Mouse (Mus musculus) forebrain, embryonic 15.5 days (tissue): ENCODE measurements around the gene Rab7. TPM values are rescaled to one million over a fixed set of nuclear protein-coding genes. Genes with fewer than 3 reads are reported as not detected.

Experiments
- ATAC-seq: fragments of 200-750 bp; cut with Nextera tagmentation; replicated peaks from 2 replicates; pipeline ENCODE4 v1.8.0; 2017; ENCODE audit warnings: mild to moderate bottlenecking, moderate TSS enrichment, moderate library complexity
- H3K27ac ChIP-seq: fragments of 300-500 bp; sonication (generic); replicated peaks from 2 replicates; pipeline ENCODE4 v1.5.1; 2015; ENCODE audit warnings: mild to moderate bottlenecking, inconsistent platforms
- H3K27me3 ChIP-seq: fragments of 300-500 bp; sonication (generic); 2 replicates; pipeline ENCODE4 v1.6.1; 2015; ENCODE audit warnings: inconsistent platforms
- H3K36me3 ChIP-seq: fragments of 300-500 bp; sonication (generic); 2 replicates; pipeline ENCODE4 v1.6.1; 2015; ENCODE audit warnings: mild to moderate bottlenecking, inconsistent platforms
- H3K4me1 ChIP-seq: fragments of 300-500 bp; sonication (generic); 2 replicates; pipeline ENCODE4 v1.6.1; 2015; ENCODE audit warnings: inconsistent platforms
- H3K4me2 ChIP-seq: fragments of 300-500 bp; sonication (generic); replicated peaks from 2 replicates; pipeline ENCODE4 v1.6.1; 2015; ENCODE audit warnings: mild to moderate bottlenecking, inconsistent platforms
- H3K4me3 ChIP-seq: fragments of 300-500 bp; sonication (generic); 2 replicates; pipeline ENCODE4 v1.5.1; 2015; ENCODE audit warnings: mild to moderate bottlenecking, inconsistent platforms
- H3K9ac ChIP-seq: fragments of 300-500 bp; sonication (generic); replicated peaks from 2 replicates; pipeline ENCODE4 v1.6.1; 2015; ENCODE audit warnings: mild to moderate bottlenecking, inconsistent platforms
- H3K9me3 ChIP-seq: fragments of 300-500 bp; sonication (generic); 2 replicates; pipeline ENCODE4 v1.6.1; 2016; ENCODE audit warnings: inconsistent platforms
- WGBS: fragments of 180-500 bp; shearing (Covaris S2); methylation state at CpG from one replicate; pipeline ENCODE4 v1.1.7; 2015; ENCODE audit warnings: mixed read lengths; 5-methylcytosine and 5-hydroxymethylcytosine counted together
- polyA plus RNA-seq: library from polyadenylated mRNA; unstranded; fragments of >200 nt; fragmentation: Nextera tagmentation; extraction: Ambion mirVana; gene quantifications from 2 replicates; pipeline ENCODE4 v1.2.1, GENCODE M21; 2015

Gene Rab7
- polyA plus RNA-seq, 1 experiment from 2014 or later, result 302 TPM

DNA sequence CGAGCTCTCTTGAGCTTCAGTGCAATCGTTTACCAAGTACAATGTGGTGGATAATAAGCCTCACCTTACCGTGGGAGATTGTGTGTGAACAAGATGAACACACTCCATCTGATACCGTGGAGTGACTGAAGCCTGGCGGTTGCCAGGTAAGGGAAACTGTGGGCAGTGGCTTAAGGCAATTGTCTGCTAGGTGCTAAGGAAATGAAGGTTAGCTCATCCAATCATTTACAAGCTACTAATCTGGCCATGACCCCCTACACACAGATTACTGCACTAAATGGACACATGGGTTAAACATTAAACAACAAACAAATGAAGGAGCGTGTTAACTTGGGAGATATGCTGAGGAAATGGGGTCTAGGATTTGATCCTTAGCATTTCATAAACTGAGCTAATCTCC, 3.9 kb upstream of the Rab7 start:
- ATAC-seq, result no peak
- 81% methylated on average over 6 of the region's 6 CpGs for WGBS

DNA sequence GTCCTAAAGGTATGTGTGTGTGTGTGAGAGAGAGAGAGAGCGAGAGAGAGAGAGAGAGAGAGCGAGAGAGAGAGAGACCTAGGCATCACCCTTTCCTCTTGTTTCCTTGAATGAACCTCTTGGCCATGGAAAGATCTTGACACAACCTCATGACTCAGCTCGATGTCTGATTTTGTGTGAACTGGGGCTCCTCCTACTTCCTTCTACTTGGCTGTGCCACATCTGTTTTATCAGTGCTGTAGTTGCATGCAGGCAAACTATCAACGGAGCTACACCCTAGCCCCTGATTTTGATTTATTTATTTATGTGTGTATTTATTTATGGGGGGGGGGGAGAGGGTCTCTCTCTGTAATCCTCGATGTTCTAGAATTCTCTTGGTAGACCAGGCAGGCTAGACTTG, 2.8 kb upstream of the Rab7 start:
- no peaks in the 10 kb centered on the region for H3K36me3 ChIP-seq
- H3K9me3 ChIP-seq, result no peaks in the 10 kb centered on the region
- peaks cover 16% of the 10 kb centered on the region for H3K4me1 ChIP-seq
- H3K27me3 ChIP-seq, result peaks cover 16% of the 10 kb centered on the region
- H3K9ac ChIP-seq, result no peak overlapping the region
- no peak overlapping the region for H3K27ac ChIP-seq
- no peak overlapping the region for H3K4me3 ChIP-seq
- no peak overlapping the region for H3K4me2 ChIP-seq
- ATAC-seq, result no peak
- 81% methylated on average over 5 of the region's 5 CpGs for WGBS

More for the DNA sequence above, 3.9 kb upstream of the Rab7 start:
- Histone ChIP-seq H3K36me3 (no peaks in the 10 kb centered on the region), H3K4me1 (peaks cover 5% of the 10 kb centered on the region), H3K4me3 (no peak overlapping the region), H3K9me3 (no peaks in the 10 kb centered on the region), H3K27ac (no peak overlapping the region), H3K9ac (no peak overlapping the region), H3K4me2 (no peak overlapping the region), H3K27me3 (peaks cover 16% of the 10 kb centered on the region)

DNA sequence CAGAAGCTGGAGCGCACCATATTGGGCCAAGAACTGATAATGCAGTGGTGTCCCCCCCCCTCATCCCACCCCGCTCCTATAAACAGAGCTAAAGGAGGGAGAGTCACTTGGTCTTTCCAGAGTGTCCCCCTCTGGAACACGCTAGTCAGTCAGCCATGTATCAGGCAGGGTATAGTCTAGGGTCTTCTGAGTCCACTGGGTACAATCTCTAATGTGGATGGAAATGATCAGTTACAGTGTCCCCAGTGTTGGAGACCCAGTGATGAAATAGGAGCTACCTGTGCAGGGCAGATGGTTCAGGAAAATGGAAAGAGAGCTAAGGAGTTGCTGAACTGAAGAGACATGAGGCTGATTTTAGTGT, 316 bp upstream of the Rab7 start:
- peaks cover 34% of the 10 kb centered on the region for H3K4me1 ChIP-seq
- 31% methylated on average over 3 of the region's 3 CpGs for WGBS
- no peaks in the 10 kb centered on the region for H3K9me3 ChIP-seq
- H3K4me3 ChIP-seq, result peak overlapping the region; percentile 95
- peak overlapping the region; percentile 37 for H3K4me2 ChIP-seq
- no peak overlapping the region for H3K9ac ChIP-seq
- no peaks in the 10 kb centered on the region for H3K36me3 ChIP-seq
- peaks cover 16% of the 10 kb centered on the region for H3K27me3 ChIP-seq
- peak overlapping the region; percentile 63 for H3K27ac ChIP-seq
- no peak for ATAC-seq

DNA sequence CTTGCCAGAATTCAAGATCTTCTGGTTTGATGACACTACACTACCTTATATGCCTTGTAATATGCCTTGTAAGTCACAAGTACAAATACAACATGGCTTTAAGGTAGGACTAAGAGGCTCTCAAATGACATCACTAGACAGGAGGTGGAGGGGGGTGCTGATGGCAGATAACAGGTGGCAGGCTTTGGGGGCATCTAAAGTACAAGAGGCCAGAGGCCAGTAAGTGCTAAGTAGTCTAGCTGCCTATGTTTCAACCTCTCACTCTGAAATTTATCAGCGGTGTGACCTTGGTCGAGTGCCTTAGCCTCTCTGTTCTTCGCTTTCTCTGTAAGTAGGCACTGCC, 865 bp downstream of the Rab7 start:
- H3K4me1 ChIP-seq, result peaks cover 34% of the 10 kb centered on the region
- peaks cover 13% of the 10 kb centered on the region for H3K27me3 ChIP-seq
- ATAC-seq, result no peak
- peak overlapping the region; percentile 95 for H3K4me3 ChIP-seq
- H3K4me2 ChIP-seq, result peak overlapping the region; percentile 91
- peak overlapping the region; percentile 95 for H3K9ac ChIP-seq
- H3K9me3 ChIP-seq, result no peaks in the 10 kb centered on the region
- no peaks in the 10 kb centered on the region for H3K36me3 ChIP-seq
- 4% methylated on average over 3 of the region's 3 CpGs for WGBS
- H3K27ac ChIP-seq, result peak overlapping the region; percentile 82

DNA sequence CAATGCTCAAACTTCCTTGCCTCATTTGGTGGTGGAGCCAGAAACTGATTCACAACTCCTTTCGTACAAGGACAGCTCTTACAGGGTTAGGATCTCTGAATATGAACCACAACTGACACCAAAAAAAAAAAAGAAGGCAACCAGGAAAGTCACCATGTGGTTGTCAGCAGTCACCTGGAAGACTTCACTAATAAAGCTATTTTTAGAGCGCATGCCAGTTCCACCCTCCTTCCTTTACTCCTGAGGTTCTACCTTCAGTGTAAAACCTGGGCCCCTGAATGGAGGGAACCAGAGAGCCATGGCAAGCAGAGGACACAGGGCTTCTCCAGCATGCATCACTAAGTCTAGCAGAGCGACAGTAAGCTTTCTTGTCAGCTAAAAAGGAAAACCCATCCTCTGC, 2.7 kb downstream of the Rab7 start:
- H3K9me3 ChIP-seq, result no peaks in the 10 kb centered on the region
- H3K27ac ChIP-seq, result no peak overlapping the region
- peaks cover 43% of the 10 kb centered on the region for H3K4me1 ChIP-seq
- H3K27me3 ChIP-seq, result peaks cover 3% of the 10 kb centered on the region; the same call in 1 of the 2 replicates
- H3K36me3 ChIP-seq, result no peaks in the 10 kb centered on the region
- H3K4me3 ChIP-seq, result no peak overlapping the region
- no peak overlapping the region for H3K4me2 ChIP-seq
- 96% methylated on average over 3 of the region's 3 CpGs for WGBS
- ATAC-seq, result no peak
- H3K9ac ChIP-seq, result no peak overlapping the region

DNA sequence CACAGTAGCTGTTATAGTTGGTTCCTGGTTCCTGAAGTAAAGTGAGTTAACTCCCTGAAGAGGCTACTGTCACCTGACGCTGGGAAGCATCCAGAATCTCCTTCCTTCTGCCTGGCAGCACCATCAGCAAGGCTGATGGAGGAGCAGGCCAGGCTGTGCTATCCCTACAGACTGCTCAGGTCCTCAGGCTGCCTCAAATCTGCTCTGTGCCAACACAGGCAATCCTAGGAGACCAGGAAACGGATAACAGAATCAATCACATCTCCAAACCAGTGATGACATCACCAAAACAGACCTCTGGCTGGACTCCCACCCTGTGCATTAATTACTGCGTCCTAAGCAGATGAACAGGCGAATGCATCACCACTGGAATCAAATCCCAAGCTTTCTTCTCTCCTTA, 3.8 kb downstream of the Rab7 start:
- H3K9ac ChIP-seq, result no peak overlapping the region
- 69% methylated on average over 4 of the region's 4 CpGs for WGBS
- no peaks in the 10 kb centered on the region for H3K36me3 ChIP-seq
- no peak overlapping the region for H3K4me3 ChIP-seq
- no peaks in the 10 kb centered on the region for H3K27me3 ChIP-seq
- H3K27ac ChIP-seq, result no peak overlapping the region
- peaks cover 44% of the 10 kb centered on the region for H3K4me1 ChIP-seq
- ATAC-seq, result no peak
- H3K9me3 ChIP-seq, result no peaks in the 10 kb centered on the region
- H3K4me2 ChIP-seq, result no peak overlapping the region

DNA sequence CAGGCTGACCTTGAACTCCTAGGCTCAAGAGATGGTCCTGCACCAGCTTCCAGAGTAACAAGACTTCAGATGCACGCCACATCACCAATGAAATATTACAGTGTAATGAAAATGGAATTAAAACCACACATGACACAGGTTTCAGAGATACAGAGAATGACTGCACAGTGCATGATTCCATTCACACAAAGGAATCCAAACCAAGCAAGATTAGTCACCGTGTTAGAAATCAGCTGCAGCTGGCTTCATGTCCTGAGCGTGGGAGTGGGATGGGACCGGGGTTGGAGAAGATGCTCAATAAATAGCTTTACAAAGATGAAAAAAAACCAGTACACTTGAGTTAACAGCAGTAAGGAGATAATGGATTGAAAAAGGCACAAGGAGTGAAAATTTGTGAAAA, 5.6 kb downstream of the Rab7 start:
- Histone ChIP-seq H3K4me3 (no peak overlapping the region), H3K9me3 (no peaks in the 10 kb centered on the region), H3K4me2 (no peak overlapping the region), H3K9ac (no peak overlapping the region), H3K4me1 (peaks cover 43% of the 10 kb centered on the region), H3K27ac (no peak overlapping the region), H3K27me3 (no peaks in the 10 kb centered on the region), H3K36me3 (no peaks in the 10 kb centered on the region)
- WGBS, result 97% methylated on average over 4 of the region's 4 CpGs
- no peak for ATAC-seq

DNA sequence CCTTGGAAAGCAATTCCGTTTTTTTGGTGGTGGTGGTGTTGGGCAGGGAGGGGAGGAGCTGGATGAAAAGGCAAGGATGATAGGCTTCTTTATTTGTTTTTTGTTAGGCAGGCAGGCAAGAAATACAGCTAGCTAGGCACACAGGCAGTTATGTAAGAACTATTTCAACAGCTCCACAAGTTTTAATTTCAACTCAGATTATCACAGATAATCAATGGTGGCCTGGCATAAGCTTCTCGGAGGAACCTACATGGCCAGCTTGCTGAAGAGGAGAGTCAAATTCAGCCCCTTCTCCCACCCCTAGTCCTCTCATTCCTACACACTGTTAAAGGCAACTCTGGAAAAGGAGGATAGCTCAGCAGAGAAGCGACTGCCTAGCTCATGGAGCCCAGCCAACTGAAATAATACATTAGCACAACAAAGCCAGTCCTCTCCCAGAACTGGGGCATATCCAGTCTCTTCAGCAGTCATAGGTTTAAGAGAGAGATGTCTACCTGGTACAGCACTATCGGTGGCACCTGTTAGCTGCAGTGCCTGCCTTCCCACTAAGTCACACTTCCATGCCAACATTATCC, 7.5 kb downstream of the Rab7 start:
- no peak overlapping the region for H3K9ac ChIP-seq
- no peak overlapping the region for H3K4me2 ChIP-seq
- H3K4me3 ChIP-seq, result no peak overlapping the region
- no peaks in the 10 kb centered on the region for H3K27me3 ChIP-seq
- ATAC-seq, result no peak
- no peaks in the 10 kb centered on the region for H3K9me3 ChIP-seq
- H3K4me1 ChIP-seq, result peaks cover 25% of the 10 kb centered on the region
- 75% methylated on average over 4 of the region's 4 CpGs for WGBS
- H3K27ac ChIP-seq, result no peak overlapping the region
- no peaks in the 10 kb centered on the region for H3K36me3 ChIP-seq

DNA sequence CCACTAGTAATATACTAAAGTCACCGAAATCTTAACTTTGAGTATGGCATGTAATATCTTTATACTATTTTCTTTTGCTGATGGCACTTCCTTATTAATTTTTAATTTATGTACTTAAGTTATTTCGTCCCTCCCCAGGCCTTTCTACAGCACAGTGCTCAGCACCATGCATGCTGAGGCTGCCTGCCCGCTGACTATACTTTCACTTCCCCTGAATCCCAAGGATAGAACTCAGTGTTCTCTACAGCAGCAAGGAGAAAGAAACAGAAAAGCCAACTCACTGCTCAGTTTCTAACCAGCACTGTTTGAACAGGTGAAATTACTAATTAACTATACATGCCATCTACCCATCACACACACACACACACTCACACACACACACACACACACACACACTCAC, 11.6 kb downstream of the Rab7 start:
- Histone ChIP-seq H3K4me2 (no peak overlapping the region), H3K36me3 (no peaks in the 10 kb centered on the region), H3K9ac (no peak overlapping the region), H3K4me1 (0 out of 2 replicates have a peak, but pooled peaks cover 6% of the 10 kb centered on the region), H3K27ac (no peak overlapping the region), H3K27me3 (no peaks in the 10 kb centered on the region), H3K9me3 (no peaks in the 10 kb centered on the region), H3K4me3 (no peak overlapping the region)
- ATAC-seq, result no peak
- 96% methylated on average over 3 of the region's 3 CpGs for WGBS

DNA sequence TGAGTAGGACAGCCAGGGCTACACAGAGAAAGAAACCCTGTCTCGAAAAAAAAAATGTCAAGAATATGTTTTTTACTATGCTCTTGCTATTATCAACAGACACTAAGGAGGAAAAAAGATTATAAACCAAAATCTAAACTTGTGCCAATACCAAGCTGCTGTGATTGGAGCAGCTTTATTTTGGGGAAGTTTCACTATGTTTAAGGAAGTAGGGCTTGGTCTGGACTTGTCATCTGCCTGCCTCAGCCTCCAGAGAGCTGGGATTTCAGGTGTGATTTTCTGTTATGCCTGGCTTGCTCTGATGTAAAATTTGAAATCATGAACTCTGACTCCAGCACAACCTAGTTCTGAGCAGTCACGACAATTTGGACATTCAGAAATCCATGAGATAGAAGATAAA, 14.6 kb downstream of the Rab7 start:
- no peak overlapping the region for H3K4me2 ChIP-seq
- H3K4me1 ChIP-seq, result no peaks in the 10 kb centered on the region
- no peak overlapping the region for H3K27ac ChIP-seq
- ATAC-seq, result no peak
- no peak overlapping the region for H3K9ac ChIP-seq
- no peaks in the 10 kb centered on the region for H3K27me3 ChIP-seq
- H3K36me3 ChIP-seq, result no peaks in the 10 kb centered on the region
- no peaks in the 10 kb centered on the region for H3K9me3 ChIP-seq
- no peak overlapping the region for H3K4me3 ChIP-seq
- WGBS, result 95% methylated on average over 2 of the region's 2 CpGs

DNA sequence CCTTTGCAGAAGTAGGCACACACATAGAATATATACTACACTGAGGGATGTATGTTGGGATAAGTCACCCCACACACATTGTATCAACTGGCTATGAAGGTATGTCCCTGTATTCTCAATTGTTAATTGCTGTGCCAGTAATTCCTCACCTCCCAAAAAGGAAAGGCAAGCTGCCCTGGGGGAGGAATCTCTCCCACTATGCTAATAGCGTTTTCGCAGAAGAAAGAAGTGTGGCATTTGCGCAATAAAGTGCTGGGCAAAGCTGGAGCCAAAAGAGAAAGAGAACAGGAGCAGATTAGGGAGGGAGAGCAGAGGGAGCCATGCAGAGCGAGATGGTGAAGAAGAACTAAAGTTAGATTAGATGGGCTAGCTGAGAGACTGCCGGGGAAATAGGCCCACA, 17.7 kb downstream of the Rab7 start:
- no peak overlapping the region for H3K9ac ChIP-seq
- no peaks in the 10 kb centered on the region for H3K9me3 ChIP-seq
- no peak for ATAC-seq
- no peaks in the 10 kb centered on the region for H3K4me1 ChIP-seq
- H3K27ac ChIP-seq, result no peak overlapping the region
- H3K36me3 ChIP-seq, result no peaks in the 10 kb centered on the region
- 74% methylated on average over 5 of the region's 5 CpGs for WGBS
- H3K27me3 ChIP-seq, result no peaks in the 10 kb centered on the region
- no peak overlapping the region for H3K4me2 ChIP-seq
- H3K4me3 ChIP-seq, result no peak overlapping the region

DNA sequence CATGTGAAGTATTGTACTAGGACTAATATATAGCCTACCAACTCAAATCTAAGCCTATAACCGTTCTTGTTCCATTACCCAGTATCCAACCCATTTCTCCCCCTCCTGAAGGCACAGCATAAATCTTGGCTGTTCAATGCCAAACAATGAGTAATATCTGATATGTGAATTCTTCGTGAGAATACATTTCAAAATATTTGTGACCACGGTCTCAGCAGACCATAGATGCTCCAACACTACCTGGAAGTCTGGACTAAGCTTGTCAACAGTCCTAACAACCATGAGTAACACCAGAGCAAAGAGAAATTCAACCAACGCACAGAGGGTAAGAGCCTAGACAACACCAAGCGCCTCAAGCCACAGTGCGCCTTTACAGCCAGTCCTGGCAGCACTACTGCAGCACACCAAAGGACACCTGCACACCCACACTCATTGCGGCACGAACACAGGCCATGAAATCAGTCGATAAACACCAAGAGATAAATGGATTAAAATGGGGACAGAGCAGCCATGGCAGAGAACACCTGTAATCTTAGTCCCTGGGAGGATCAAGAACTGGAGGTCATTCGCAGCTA, 21.7 kb downstream of the Rab7 start:
- Histone ChIP-seq H3K4me2 (no peak overlapping the region), H3K27me3 (no peaks in the 10 kb centered on the region), H3K9me3 (no peaks in the 10 kb centered on the region), H3K36me3 (no peaks in the 10 kb centered on the region), H3K27ac (no peak overlapping the region), H3K4me1 (0 out of 2 replicates have a peak, but pooled peaks cover 1% of the 10 kb centered on the region), H3K4me3 (no peak overlapping the region), H3K9ac (no peak overlapping the region)
- no peak for ATAC-seq
- over 99% methylated on average over 10 of the region's 10 CpGs for WGBS

DNA sequence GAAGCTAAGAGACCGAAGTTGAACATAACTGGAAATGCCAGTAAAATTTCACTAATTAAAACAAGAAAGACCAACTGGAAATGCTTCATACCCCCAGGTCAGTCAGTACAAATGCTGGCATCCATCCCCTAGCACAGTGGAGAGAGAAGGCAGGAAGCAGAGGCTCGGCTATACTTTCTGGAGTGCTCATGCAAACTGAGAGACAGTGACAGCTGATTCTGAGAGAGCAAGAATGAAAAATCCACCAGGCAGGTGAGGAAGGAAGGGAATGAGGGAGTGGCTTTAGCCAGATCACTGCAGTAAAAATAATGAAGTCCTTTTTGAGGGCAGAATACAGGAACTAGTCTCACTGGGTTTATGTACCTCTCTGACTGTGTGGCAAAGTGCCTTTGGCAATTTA, 25.9 kb downstream of the Rab7 start:
- Histone ChIP-seq H3K27me3 (no peaks in the 10 kb centered on the region), H3K4me1 (0 out of 2 replicates have a peak, but pooled peaks cover 5% of the 10 kb centered on the region), H3K9ac (no peak overlapping the region), H3K4me3 (no peak overlapping the region), H3K4me2 (no peak overlapping the region), H3K9me3 (no peaks in the 10 kb centered on the region), H3K36me3 (no peaks in the 10 kb centered on the region), H3K27ac (no peak overlapping the region)
- 79% methylated on average over 2 of the region's 2 CpGs for WGBS
- no peak for ATAC-seq
